Mouse (Mus musculus) embryo, embryonic 9.5 days (tissue): ENCODE results near the gene Tas2r144.

Experiments used
- DNase-seq: peaks from one replicate; pipeline ENCODE4 v3.0.0-alpha.2; 2017; ENCODE audit errors: extremely low spot score

Gene Tas2r144

GRCm38 (mm10) chr6:42215028-42215427 is at the start of gene Tas2r144:
Gene Tas2r144, plus strand, starts transcription at chr6:42215328.
- no peak for DNase-seq

DNA sequence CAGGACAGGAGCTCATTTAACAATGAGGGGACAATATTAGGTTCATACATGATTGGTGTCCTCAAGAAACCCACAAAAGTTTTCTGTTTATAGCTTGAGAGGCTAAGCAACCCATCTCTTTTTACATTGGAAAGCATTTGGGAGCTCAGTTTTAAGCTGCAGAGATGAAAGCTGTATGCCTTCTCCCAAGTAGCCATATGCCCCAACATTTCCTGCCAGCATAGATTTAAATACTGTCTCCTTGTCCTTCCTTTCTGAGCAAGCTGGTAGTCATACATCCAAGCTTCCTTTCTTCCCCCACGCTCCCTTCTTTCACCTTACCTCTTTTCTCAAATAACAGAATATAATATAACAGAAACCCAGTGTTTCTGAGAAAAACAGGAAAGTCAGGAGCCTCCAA is 32.7 kb upstream of the Tas2r144 start:
- DNase-seq = no peak

GRCm38 (mm10) chr6:42186230-42186629 is 28.9 kb upstream of the Tas2r144 start:
- DNase-seq = no peak

DNA sequence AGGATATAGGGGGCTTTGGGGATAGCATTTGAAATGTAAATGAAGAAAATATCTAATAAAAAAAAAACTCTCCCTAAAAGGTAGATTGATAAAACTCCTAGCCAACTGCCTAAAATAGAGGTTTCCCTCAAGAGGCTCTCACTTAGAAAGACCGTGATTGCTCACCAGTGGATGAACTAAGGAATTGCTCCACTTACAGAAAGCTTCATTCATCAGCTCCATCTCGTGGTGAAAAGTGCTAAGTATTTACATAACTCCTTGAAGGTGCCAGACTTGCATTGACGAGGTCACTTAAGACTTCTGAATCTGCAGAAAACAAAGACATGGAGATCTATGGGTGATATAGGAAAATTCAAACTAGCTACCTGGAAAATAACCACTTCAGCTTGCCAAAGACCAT is 17.4 kb upstream of the Tas2r144 start:
- DNase-seq = no peak

DNA sequence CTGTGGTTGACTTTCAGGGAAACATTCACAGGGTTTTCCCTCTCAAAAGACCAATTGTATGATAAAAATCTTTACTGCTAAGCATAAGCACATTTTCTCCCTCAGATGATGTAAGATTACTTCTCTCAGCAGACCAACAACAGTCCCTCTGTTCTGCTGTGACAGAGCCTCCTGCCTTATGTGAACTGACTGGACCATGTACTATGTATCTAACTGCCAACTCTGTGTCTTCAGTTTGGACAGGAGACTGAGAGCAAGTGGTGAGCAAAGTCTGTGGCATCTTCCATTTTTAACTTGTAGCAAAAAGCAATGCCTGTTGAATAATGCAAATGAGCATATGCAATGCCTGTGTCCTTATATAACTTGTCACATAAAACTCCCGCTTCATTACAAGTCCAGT is 15.6 kb upstream of the Tas2r144 start:
- DNase-seq = no peak

DNA sequence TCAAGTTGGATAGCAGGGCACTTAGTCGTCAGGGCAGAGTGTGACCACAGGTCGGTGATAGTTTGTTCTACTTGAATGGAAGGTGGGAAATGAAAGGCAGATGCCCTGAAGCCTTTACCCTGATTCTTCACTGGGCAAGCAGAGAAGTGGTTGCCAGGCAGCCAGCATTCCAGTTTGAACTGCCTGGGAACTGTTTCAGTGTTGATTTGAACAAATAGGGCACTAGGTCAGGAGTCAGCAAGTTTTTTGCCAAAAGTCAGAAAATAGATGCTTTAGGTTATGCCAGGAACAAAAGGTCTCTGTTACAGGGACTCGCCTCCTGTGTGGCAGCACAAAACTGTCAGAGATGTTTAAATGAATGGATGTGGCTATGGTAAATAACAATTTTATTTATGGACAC is 7.2 kb downstream of the Tas2r144 start:
- no peak for DNase-seq

GRCm38 (mm10) chr6:42225046-42225445 is 9.9 kb downstream of the Tas2r144 start:
- no peak for DNase-seq

GRCm38 (mm10) chr6:42227240-42228101 is 12.3 kb downstream of the Tas2r144 start:
- peak; percentile 54 for DNase-seq

DNA sequence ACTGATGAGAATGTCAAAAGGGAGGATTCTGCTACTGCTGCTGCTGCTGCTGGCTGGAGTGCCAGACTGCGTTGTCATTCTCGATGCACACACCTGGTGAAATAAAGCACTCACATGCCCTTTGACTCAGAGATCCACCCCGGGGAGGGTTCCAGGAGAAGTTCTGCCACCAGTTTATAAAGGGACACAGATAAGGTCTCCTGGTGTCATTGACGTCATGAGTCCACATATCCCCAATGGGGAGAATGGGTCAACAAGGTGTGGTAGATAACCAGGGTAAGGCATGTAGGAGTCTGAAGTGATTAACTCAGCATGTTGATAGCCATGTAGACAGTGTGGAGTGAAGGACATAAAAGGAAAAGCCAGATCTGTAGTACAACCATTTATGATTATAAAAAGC is 14.5 kb downstream of the Tas2r144 start:
- DNase-seq = no peak

GRCm38 (mm10) chr6:42231191-42231590 is 16.1 kb downstream of the Tas2r144 start:
- no peak for DNase-seq

DNA sequence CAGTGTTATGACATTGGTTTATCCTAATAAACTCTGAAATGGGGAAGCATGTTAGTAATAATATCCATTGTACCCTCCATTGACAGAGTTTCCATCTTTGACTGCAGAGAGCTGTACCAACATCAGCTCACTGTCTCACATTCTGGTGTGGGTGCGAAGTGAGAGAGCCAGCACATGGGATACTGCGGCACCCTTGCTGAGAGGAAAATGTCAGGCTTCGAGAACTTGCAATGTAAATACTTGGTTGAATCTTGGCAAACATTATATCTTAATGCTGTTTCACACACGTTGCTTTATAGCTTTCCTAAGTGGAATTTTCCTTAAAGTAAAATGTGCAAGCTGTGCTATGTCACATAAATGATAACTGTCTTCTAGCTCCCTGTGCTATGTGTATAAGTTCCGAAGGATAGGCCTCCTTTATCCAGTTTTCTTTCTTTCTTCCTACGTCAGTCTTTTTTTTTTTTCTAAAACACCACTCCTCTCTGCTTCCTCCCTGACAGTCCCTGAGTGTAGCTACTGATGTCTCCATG is 22.2 kb downstream of the Tas2r144 start:
- no peak for DNase-seq

DNA sequence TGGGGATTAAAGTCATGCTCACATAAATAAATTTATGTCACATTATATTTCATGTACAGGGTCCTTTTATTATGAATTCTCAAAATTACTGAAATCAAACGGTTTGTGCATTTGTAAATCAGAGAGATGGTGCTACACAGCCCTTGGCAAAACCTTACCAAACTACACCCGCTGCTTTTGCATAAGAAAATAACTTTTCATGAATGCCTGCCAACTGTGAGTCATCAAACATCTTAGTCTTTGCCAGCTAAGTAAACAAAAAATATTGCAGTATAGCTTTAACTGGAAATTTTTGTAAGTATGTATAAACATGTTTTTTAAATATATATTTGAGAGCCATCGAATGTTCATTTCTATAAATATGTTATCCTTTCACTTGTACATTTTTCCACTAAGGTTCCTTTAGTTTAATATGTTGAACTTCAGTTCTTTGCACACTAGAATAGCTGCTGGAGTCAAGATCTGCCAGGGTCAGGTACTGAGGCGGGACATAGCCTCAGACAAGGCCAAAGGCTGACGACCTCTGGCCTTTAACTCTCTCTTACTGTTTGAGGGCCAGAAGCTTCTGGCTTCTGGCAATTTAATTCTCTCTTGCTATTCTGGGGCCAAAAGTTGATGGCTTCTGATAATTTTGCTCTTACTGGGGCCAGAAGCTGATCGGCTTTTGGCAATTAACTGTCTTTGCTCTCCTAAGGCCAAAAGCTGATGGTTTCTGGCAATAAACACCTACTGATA is 26.4 kb downstream of the Tas2r144 start:
- no peak for DNase-seq

DNA sequence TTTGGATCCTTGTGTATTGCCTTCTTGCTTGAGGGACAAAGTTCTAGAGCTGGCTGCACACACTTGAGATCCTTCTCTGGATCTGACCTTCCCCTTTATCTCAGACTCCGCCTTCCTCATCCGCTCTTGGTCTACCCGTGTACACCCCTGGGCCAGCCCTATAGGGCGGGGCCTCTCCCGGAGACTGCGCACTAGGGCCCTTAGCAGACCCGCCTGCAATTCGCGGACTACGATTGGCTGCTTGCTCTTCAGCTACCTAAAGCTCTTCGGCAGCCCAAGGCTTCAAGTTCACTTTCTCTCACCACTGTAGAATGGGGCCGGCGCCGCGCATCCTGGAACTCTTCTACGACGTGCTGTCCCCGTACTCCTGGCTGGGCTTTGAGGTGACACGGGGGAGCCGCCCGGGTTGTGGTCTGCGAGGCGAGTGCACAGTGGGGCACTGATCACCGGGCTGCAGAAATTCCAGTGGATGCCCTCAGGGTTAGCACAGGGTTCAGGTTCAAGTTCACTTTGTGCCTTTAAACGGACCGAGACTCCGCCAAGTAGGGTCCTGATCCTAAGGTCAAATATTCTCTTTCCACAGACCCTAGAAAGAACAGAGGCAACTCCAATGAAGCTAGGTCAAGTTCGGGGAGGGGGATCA is 30.7 kb downstream of the Tas2r144 start, which contains the start of gene Gstk1:
Gstk1 (plus strand) TSS at position 225 of the 643 bp plus-strand sequence.
- peak; percentile 78 for DNase-seq

- peak; percentile 29 for DNase-seq
These were observed 32.0 kb downstream of the Tas2r144 start for GRCm38 (mm10) chr6:42247173-42247572.

GRCm38 (mm10) chr6:42247981-42248380 is 32.9 kb downstream of the Tas2r144 start:
- no peak for DNase-seq

GRCm38 (mm10) chr6:42251791-42252190 is 36.7 kb downstream of the Tas2r144 start:
- DNase-seq = no peak

DNA sequence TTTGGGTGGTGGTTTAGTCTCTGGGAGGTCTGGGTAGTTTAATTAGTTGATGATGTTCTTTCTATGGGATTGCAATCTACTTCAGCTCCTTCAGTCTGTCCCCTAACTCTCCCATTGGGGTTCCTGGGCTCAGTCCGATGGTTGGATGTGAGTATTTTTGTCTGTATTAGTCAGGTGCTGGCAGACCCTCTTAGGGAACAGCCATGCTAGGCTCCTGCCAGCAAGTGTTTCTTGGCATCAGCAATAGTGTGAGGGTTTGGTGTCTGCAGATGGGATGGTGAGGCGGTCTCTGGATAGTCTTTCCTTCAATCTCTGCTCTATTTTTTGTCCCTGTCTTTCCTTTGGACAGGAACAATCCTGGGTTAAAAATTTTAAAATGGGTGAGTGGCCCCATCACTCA is 38.0 kb downstream of the Tas2r144 start:
- DNase-seq = no peak

GRCm38 (mm10) chr6:42257303-42257863 is 42.3 kb downstream of the Tas2r144 start:
- peak; percentile 55 for DNase-seq

DNA sequence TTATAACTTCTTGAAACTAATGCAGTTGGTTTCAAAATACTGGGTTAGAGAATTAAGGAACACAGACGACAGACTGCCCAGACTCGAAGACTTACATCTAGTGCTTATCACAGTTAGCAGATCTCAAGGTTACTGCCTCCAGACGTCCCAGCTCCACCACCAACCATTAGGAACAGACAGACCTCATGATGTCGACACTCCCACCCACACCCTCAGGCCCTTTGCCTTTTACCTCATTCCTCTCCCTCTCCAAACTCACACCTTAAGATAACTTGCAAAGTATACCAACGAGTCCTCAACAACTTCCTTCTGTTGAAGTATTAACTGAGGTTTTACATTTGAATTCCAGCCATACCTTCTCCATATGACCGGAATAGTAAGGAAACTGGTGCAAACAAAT is 45.3 kb downstream of the Tas2r144 start:
- no peak for DNase-seq

DNA sequence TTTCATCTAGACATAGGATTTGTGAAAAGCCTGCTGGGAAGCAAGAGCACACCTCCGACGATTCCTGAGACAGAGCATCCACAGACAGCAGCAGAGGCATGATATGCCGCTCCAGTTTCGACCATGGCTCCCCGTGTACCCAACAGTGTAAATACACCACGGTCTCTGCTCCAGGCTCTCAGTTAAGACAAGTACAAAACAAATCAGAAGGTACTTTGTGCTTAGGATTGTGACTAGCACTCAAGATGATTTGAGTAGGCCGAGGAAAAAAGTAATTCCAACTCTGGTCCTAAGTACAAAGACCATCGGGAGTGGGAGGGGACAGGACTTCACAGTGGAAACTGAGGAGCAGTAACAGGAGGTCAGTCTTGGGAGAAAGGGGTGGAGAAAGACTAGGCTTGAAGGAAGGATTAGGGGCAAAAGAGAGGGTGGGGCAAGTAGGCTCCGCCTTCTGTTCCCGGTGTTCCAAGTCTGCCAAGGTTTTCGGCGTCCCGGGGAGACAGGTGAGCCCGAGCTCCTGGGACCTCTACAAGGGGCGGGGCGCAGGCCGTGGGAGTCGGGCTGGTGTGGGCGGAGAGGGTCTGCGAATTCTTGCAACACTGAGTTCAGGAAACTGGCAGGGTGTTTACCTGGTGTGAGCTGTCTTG is 46.5 kb downstream of the Tas2r144 start, which contains the start of gene Tmem139:
Tmem139 (plus strand) TSS at position 447 of the 647 bp plus-strand sequence.
- no peak for DNase-seq

DNA sequence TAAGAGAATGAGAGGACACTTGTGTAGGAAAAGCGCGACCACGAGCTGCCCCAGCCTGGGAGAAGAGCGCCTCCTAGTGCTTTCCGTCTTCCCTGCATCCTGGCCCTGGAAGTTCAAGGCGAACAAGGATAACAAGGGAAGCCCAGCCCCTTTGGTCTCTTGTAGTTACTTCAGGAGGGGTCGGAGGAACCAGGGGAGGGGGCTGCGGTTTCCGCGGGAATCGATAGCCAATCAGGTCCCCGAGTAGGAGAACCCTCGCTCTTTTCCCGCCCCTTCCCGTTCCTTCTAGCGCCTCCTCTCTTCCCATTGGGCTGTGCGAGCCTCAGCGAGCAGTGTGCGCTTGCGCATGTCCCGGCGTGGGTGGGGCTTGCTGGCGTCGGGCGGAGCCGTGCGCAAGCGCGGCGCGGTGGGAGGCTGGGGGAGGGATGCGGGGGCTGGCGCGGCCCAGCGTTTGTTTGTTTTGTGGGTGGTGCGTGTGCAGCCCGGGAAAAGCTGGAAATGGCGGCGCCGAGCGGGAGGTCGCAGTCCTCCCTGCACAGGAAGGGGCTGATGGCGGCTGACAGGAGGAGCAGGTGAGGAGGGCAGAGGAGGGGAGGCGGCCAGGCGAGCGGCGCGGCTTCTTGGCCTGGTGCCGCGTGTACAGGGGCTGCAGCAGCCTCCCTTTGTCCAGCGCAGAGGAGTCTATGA is 49.6 kb downstream of the Tas2r144 start, which contains the start of gene Casp2:
Casp2 (plus strand) TSS at position 360 of the 687 bp plus-strand sequence.
- DNase-seq = peak; percentile 98
